Mouse (Mus musculus): ENCODE measurements around the gene Vmn1r231. TPM values are rescaled to one million over a fixed set of nuclear protein-coding genes. Genes with fewer than 3 reads are reported as not detected.

Vmn1r231 gene
- not detected in 2 replicates for polyA plus RNA-seq (2021; fragmentation: Nextera tagmentation)
- long read RNA-seq, experiment 1: 0 reads
- long read RNA-seq, experiment 2: 0 reads

GRCm38 (mm10) chr17:20904991-20905390, at the start of gene Vmn1r231:
Gene Vmn1r231, minus strand, starts transcription at chr17:20905091.

GRCm38 (mm10) chr17:20944985-20945891, 40.3 kb upstream of the Vmn1r231 start, which contains the start of gene Ppp2r1a:
Gene Ppp2r1a, plus strand, starts transcription at chr17:20945311.

GRCm38 (mm10) chr17:20919614-20920013, 14.7 kb upstream of the Vmn1r231 start, which contains the start of gene Vmn1r232:
Gene Vmn1r232, minus strand, starts transcription at chr17:20919714.

GRCm38 (mm10) chr17:20840144-20840543, 64.7 kb downstream of the Vmn1r231 start, which contains the start of gene Vmn1r230:
Gene Vmn1r230, plus strand, starts transcription at chr17:20840444.

Other genes starting within 250 kb of the Vmn1r231 start
- not detected in 2 replicates for gene Vmn1r226, start 222.2 kb downstream of the Vmn1r231 start, polyA plus RNA-seq (2021; fragmentation: Nextera tagmentation)
- not detected in 2 replicates for gene Vmn1r227, start 175.2 kb downstream of the Vmn1r231 start, polyA plus RNA-seq (2021; fragmentation: Nextera tagmentation)
- gene Vmn1r228, start 118.9 kb downstream of the Vmn1r231 start, polyA plus RNA-seq (2021; fragmentation: Nextera tagmentation): not detected in 2 replicates
- gene Vmn1r229, start 93.5 kb downstream of the Vmn1r231 start, polyA plus RNA-seq (2021; fragmentation: Nextera tagmentation): not detected in 2 replicates
- gene Vmn1r230, start 64.6 kb downstream of the Vmn1r231 start, polyA plus RNA-seq (2021; fragmentation: Nextera tagmentation): not detected in 2 replicates
- gene Vmn1r232, start 14.6 kb upstream of the Vmn1r231 start, polyA plus RNA-seq (2021; fragmentation: Nextera tagmentation): not detected in 2 replicates
- 853 and 927 TPM in 2 replicates for gene Ppp2r1a, start 40.2 kb upstream of the Vmn1r231 start, polyA plus RNA-seq (2021; fragmentation: Nextera tagmentation)
- gene Vmn1r233, start 91.4 kb upstream of the Vmn1r231 start, polyA plus RNA-seq (2021; fragmentation: Nextera tagmentation): not detected in 2 replicates
- 8.7 and 14.7 TPM in 2 replicates for gene Zfp160, start 103.8 kb upstream of the Vmn1r231 start, polyA plus RNA-seq (2021; fragmentation: Nextera tagmentation)